In the genomic region with DNA sequence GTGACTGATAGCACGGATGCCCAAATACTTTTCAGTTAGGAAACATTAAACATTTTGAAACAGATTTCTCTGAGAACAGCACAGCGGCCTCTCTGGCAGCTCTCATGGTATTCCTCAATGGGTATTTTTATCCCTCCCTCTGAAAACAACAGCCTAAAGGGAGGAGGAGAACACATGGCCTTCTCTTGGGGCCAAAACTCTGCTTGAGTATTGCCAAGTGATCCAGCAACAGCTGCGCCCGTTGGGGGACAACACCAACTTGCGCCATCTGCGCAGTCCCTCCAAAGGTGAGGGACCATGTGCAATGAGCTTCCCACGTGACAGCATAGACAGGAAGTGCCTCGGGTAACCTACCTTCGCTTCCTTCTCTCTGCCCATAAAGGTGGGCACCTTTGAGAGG, we compare ENCODE assay signal across 10 mouse cellular contexts. TPM values are rescaled to one million over a fixed set of nuclear protein-coding genes. Genes with fewer than 3 reads are reported as not detected.
DNase-seq lines count a peak whose midpoint lies in the region.
"Had no signal": no experiment of that assay in that cellular context is flagged by ENCODE, and none has a peak within 500 bp of the region (broad histone marks: within the 10 kb centered on the region; RNA-seq: fewer than 3 reads in every experiment).

No protein-coding gene starts in this region.

- peak; percentile 75 for DNase-seq in heart, adult 11 months
- DNase-seq in heart, adult 18-20 months = no peak
- DNase-seq in layer of hippocampus, adult 11-12 months (ENCODE audit: low spot score) = peak; percentile 79
- DNase-seq in layer of hippocampus, postnatal 14 days (ENCODE audit: low spot score in 2 of 2) = peak; percentile 70 to 81
- peak; percentile 28 for DNase-seq in right cerebral cortex, postnatal 14 days
- no peak for DNase-seq in c-Kit-positive CD71-positive TER-119-positive erythroid progenitor cells, embryonic 14.5 days (ENCODE audit: low spot score)
- no peak for DNase-seq in B cell, adult 2 months
- DNase-seq: cerebellum, adult 18-20 months; lung, adult 2 months; thymus, postnatal 14 days had no signal

RNA-seq across cellular contexts. Expression of gene Dgki, which starts 22.1 kb away (rescaled TPM):
- under 1 TPM; 0.17 to 0.64 TPM for total RNA-seq in heart, adult 18-20 months (2021)
- 10 to 100 TPM; 51.7 to 57.8 TPM for total RNA-seq in layer of hippocampus, postnatal 14 days (2021)

Comparison
In these comparisons a context has a peak if more than half of its experiments do, and no peak if none do; other contexts are left out.
1. DNase-seq: peak in heart, adult 11 months (single experiment), layer of hippocampus, adult 11-12 months (single experiment), layer of hippocampus, postnatal 14 days (2 of 2) and right cerebral cortex, postnatal 14 days (single experiment); none in heart, adult 18-20 months (0 of 2), c-Kit-positive CD71-positive TER-119-positive erythroid progenitor cells, embryonic 14.5 days (single experiment) and B cell, adult 2 months (0 of 2).
2. RNA of gene Dgki, which starts 22.1 kb away (total RNA-seq): 51.7 to 57.8 TPM in layer of hippocampus, postnatal 14 days; 0.17 to 0.64 TPM in heart, adult 18-20 months; every median in the first group is over 10 times any median in the second.